Mouse (Mus musculus) kidney, adult 2 months (tissue): ENCODE results near the gene Atrnl1. TPM values are rescaled to one million over a fixed set of nuclear protein-coding genes. Genes with fewer than 3 reads are reported as not detected.

ENCODE experiments used
- DNase-seq: peaks from one replicate; pipeline ENCODE4 v3.0.0; 2021
- H3K27ac ChIP-seq: fragments of 200-500 bp; 2 replicates; pipeline ENCODE4 v1.5.1; 2012; ENCODE audit warnings: low read depth, low read length, control low read depth, inconsistent platforms; ENCODE audit not compliant: insufficient read depth
- H3K27me3 ChIP-seq: fragments of 200-500 bp; replicated peaks from 2 replicates; pipeline ENCODE4 v1.6.1; 2012; ENCODE audit warnings: mild to moderate bottlenecking, moderate library complexity, low read length, inconsistent platforms; ENCODE audit not compliant: control insufficient read depth, insufficient read depth
- H3K36me3 ChIP-seq: fragments of 200-500 bp; 2 replicates; pipeline ENCODE4 v1.6.1; 2012; ENCODE audit warnings: mild to moderate bottlenecking, moderate library complexity, low read length, inconsistent platforms; ENCODE audit not compliant: control insufficient read depth, insufficient read depth
- H3K4me1 ChIP-seq: fragments of 200-500 bp; 2 replicates; pipeline ENCODE4 v1.6.1; 2011; ENCODE audit warnings: low read length; ENCODE audit not compliant: control insufficient read depth, insufficient read depth
- H3K4me3 ChIP-seq: fragments of 200-500 bp; 2 replicates; pipeline ENCODE4 v1.5.1; 2011; ENCODE audit warnings: mild to moderate bottlenecking, low read depth, low read length, control low read depth; ENCODE audit not compliant: insufficient read depth
- CTCF ChIP-seq: fragments of 200-500 bp; conservative IDR thresholded peaks from 2 replicates; pipeline ENCODE4 v1.5.1; 2011; ENCODE audit warnings: low read depth, mild to moderate bottlenecking, control low read depth, low read length, moderate library complexity, mixed read lengths; ENCODE audit not compliant: insufficient read depth, insufficient read length
- POLR2A ChIP-seq: fragments of 200-500 bp; IDR thresholded peaks from one replicate; pipeline ENCODE4 v1.6.1; 2011; ENCODE audit warnings: low read depth, low read length, control low read depth
- WGBS: fragments of 180-500 bp; shearing (Covaris S2); methylation state at CpG from one replicate; pipeline ENCODE4 v1.1.7; 2018; 5-methylcytosine and 5-hydroxymethylcytosine counted together
- polyA plus RNA-seq: library from polyadenylated mRNA; depleted of rRNA; stranded (reverse); fragments of >200 nt; gene quantifications from 2 replicates; pipeline ENCODE4 v1.2.3, GENCODE M21; 2012

Atrnl1 gene
- polyA plus RNA-seq, 1 experiment: 13.4 TPM

- 94% methylated on average over 7 of the region's 7 CpGs for WGBS
- H3K4me1 ChIP-seq: no peaks in the 10 kb centered on the region
- no peak for DNase-seq
- H3K4me3 ChIP-seq: no peak overlapping the region
- no peak overlapping the region for H3K27ac ChIP-seq
- TF ChIP-seq POLR2A: no peak
- TF ChIP-seq CTCF: no peak
- H3K36me3 ChIP-seq: no peaks in the 10 kb centered on the region
- H3K27me3 ChIP-seq: no peaks in the 10 kb centered on the region
Measured at GRCm38 (mm10) chr19:57969766-57970165, 358.9 kb downstream of the Atrnl1 start.

DNA sequence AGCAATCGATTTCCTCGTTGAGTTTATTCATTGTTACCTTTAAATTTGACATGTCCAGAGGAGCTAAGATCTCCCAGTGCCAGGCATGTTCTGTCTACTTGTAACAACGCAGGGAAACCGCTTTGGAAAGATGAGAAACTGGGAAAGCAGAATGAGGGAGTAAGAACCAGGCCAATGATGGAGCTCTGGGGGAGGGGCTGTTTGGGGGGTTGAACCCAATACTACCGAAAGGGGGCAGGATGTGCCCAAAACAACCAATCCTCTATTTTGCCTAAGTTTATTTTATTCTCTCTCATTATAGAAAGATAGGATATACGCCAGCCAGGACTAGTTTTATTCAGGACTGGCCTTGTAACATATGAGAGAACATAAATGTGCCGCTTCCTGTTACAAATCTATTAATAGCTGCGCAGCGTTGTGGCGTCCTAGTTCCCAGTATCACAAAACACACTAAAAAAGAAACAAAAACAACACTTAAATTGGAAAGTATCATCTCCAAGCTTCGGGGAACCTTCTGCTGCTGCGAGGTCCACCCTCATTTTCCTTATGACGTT lies 359.6 kb downstream of the Atrnl1 start:
- 79% methylated on average over 13 of the region's 13 CpGs for WGBS
- DNase-seq: no peak

GRCm38 (mm10) chr19:57975201-57975600 lies 364.4 kb downstream of the Atrnl1 start:
- H3K36me3 ChIP-seq: no peaks in the 10 kb centered on the region
- TF ChIP-seq CTCF: no peak
- TF ChIP-seq POLR2A: no peak
- DNase-seq: no peak
- H3K4me3 ChIP-seq: no peak overlapping the region
- H3K27me3 ChIP-seq: no peaks in the 10 kb centered on the region
- H3K27ac ChIP-seq: no peak overlapping the region
- 94% methylated on average over 6 of the region's 6 CpGs for WGBS
- H3K4me1 ChIP-seq: no peaks in the 10 kb centered on the region

More for the DNA sequence above, 359.6 kb downstream of the Atrnl1 start:
- no peaks in the 10 kb centered on the region for H3K4me1 ChIP-seq
- no peaks in the 10 kb centered on the region for H3K27me3 ChIP-seq
- no peaks in the 10 kb centered on the region for H3K36me3 ChIP-seq
- no peak overlapping the region for H3K27ac ChIP-seq
- no peak overlapping the region for H3K4me3 ChIP-seq
- TF ChIP-seq POLR2A: no peak
- no peak for TF ChIP-seq CTCF

GRCm38 (mm10) chr19:57985918-57986900 lies 375.4 kb downstream of the Atrnl1 start:
- H3K4me3 ChIP-seq: no peak overlapping the region
- no peak overlapping the region for H3K27ac ChIP-seq
- TF ChIP-seq POLR2A: no peak
- no peak for TF ChIP-seq CTCF
- H3K4me1 ChIP-seq: no peaks in the 10 kb centered on the region
- H3K36me3 ChIP-seq: no peaks in the 10 kb centered on the region
- no peak for DNase-seq
- WGBS: 87% methylated on average over 21 of the region's 21 CpGs
- no peaks in the 10 kb centered on the region for H3K27me3 ChIP-seq

DNA sequence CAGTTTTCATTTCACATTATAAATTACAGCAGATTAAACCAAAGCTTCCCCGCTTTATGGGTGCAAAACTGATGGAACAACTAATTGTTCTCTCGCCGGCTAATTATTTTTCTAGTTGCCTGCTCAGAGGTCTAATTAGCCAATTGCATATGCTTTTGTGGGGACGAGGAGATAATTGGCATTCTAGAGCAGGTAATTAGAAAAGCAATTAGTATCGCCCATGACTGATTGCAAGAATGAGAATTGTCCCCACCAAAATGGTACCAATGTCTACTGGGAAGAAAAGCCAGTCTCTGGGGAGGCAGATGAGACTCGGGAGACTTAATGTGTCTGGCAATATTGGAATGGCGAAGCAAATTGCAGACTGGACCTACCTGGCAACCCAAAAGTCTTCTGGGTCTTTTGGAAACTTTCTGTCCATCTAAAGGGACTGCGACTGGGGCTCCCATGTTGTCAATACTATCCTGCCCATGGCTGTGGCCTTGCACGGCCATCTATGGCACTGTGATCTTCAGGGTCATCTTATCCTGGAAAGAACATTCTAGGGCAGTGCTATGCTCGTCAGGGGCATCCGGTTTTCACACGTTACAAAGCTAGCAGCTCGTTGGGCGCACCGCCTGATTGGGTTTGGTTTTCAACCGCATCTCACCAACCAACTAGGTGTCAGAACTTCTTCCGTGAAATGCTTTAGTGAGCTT lies 377.0 kb downstream of the Atrnl1 start:
- TF ChIP-seq CTCF (no peak), POLR2A (no peak)
- DNase-seq: no peak
- 85% methylated on average over 17 of the region's 17 CpGs for WGBS
- H3K27ac ChIP-seq: no peak overlapping the region
- no peaks in the 10 kb centered on the region for H3K4me1 ChIP-seq
- no peaks in the 10 kb centered on the region for H3K36me3 ChIP-seq
- no peaks in the 10 kb centered on the region for H3K27me3 ChIP-seq
- no peak overlapping the region for H3K4me3 ChIP-seq

DNA sequence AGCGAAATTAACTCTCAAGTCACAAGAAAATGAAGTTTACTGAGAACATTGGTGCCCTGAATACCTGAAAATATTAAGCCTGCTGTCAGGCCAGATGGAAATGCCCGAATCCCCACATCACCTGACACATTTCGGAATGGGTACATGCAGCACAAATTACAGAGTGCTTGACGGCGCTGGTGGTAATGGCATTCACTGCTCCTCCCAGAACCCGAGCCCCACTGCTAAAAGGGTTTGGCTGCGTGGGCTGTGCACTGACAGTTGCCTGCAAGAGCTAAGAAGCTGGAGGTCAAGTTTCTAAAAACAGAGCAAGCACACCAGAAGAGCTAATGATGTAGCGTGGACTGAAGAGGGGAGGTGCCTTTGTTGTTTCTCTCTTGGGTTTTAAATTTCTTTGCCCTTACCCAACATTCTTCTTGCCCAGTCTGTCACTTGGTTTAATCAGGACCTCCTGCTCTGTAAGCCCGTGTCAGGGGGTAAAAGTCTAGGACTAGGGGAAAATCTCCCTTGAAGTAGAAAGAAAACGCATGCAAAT lies 377.8 kb downstream of the Atrnl1 start:
- Histone ChIP-seq H3K4me1 (no peaks in the 10 kb centered on the region), H3K27me3 (no peaks in the 10 kb centered on the region), H3K27ac (no peak overlapping the region), H3K4me3 (no peak overlapping the region), H3K36me3 (no peaks in the 10 kb centered on the region)
- DNase-seq: no peak
- TF ChIP-seq POLR2A: no peak
- TF ChIP-seq CTCF: no peak
- WGBS: 77% methylated on average over 10 of the region's 10 CpGs
